Mouse (Mus musculus): ENCODE data around the gene Srgap3.

The Srgap3 gene

GRCm38 (mm10) chr6:112949220-112949619 is 2.2 kb upstream of the Srgap3 start:
- DNase-seq, result peak; percentile 16

- DNase-seq, result peak; percentile 34
Observed at GRCm38 (mm10) chr6:112948416-112948815, 1.4 kb upstream of the Srgap3 start.

GRCm38 (mm10) chr6:112946021-112946811 is 850 bp downstream of the Srgap3 start:
- peak; percentile 70 for DNase-seq

GRCm38 (mm10) chr6:112945181-112945751 is 1.8 kb downstream of the Srgap3 start:
- DNase-seq, result peak; percentile 77

DNA sequence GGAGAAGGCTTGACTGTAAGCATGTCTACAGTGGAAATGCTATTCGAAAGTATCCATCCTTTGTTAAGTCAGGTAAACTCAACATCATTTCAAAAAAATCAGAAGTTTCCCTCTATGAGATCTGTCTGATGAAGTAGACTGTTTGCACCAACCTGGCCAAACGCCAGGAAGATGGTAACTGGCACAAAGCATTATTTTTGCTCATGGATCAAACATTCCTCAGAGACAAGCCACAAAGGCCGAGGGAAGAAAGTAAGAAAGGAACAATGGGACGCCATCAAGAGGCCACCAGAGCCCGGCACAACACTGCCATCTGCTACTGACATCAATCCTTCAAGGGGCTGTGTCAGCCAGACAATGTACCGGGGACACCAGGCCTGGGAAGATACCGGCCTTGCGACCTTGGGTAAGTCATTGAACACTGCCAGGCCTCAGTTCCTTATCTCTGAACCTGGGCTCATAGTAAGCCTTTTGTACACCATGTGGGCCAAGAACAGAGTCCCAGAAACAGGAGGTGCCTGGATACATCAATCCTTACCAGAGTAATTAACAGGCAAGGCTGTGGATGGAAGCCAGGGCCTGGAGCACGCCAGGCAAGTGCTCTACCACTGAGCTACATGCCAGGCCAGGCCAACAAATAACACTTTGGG is 3.3 kb downstream of the Srgap3 start:
- DNase-seq, result peak; percentile 84

DNA sequence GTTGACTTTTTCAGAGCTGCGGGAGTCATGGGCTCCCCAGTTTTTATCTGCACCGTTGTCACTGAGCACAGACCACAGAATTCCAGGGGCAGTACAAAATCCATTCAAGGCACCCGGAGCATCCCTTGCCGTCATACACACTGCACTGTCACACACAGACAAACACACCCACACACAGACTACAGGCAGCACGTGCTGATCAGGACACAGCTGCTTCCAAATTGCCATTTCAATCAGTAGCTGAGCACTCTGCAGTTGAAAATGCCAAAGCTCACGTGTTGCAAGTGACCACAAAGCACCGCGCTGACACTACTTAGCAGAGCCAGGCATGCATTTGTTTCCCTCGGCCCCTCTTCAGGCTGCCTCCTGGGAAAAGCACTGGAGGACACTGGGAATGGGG is 7.8 kb downstream of the Srgap3 start:
- DNase-seq, result peak; percentile 18

- no peak for DNase-seq
Observed at GRCm38 (mm10) chr6:112937791-112938190, 9.3 kb downstream of the Srgap3 start.

DNA sequence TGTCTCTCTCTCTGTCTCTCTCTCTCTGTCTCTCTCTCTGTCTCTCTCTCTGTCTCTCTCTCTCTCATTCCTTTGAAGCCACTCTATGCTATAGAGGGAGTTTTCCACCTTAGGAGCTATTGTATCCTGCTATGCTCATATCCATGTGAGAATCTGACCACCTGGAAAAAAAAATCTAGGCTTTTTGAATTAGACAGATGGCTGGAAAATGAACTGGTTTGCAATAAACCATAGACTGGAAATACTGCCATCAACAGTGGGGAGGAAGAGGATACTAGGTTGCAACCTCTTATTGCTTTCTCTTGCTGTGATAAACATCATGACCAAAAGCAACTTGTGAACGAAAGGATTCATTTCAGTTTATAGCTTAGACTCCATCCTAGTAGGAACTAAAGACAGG is 12.6 kb downstream of the Srgap3 start:
- peak; percentile 76 for DNase-seq

- no peak for DNase-seq
Observed at GRCm38 (mm10) chr6:112932611-112933010, 14.5 kb downstream of the Srgap3 start.

DNA sequence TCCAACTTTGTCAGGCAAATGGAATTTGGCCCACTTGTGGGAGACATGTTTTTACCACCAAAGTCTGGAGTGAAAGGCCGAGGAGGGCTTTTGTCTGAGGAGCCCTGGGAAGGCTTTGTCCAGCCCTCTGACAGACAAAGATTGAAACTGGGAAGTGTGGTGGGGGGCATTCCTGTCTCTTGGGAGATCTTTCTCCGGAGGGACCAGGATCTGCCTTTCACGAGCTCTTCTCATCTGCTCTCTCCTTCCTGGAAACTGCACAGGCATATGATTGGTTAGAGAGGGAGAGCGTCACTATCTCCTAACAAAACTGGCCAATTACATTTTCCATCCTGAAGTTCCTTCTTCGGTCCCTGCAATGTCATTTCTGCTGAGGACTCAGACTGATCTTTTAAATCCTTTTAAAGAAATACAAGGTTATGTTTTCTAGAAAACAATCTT is 17.0 kb downstream of the Srgap3 start:
- DNase-seq, result no peak

GRCm38 (mm10) chr6:112929291-112929984 is 17.6 kb downstream of the Srgap3 start:
- DNase-seq, result no peak

- no peak for DNase-seq
Observed at GRCm38 (mm10) chr6:112928841-112929240, 18.2 kb downstream of the Srgap3 start.

- no peak for DNase-seq
Observed at GRCm38 (mm10) chr6:112927341-112927740, 19.7 kb downstream of the Srgap3 start.

GRCm38 (mm10) chr6:112926011-112926410 is 21.1 kb downstream of the Srgap3 start:
- no peak for DNase-seq

DNA sequence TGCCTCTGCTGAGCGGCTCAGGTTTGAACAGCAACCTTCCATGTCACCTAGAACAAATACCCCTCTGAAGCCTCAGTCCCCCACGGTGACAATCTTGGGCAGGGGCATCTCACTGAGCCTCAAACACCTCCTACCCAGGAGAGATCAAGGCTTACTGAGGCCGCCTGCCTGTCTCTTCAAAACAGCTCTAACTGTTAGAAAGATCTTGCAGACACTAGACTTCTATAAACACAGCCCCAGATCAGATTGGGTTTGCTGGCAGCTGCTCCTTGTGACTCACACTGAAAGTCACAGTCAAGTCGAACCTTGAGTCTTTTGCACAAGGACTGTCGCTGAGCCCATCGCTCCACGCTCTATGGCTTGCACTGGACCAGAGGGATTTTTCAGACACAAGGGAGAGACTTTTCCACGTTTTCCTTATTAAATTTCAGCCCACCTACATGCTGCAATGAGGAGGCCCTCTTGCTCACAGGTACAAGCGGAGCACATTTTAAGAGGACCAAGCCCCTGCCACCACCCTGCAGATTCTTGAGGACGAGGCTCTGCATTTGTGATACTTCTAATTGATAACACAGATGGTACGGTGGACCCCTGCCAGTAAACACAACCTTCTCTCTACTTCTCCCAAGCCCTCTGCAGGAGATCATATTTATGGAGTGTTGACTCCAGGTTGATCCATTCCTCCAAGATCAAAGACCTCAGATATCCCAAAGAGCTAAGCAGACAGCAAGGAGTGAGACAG is 21.7 kb downstream of the Srgap3 start:
- DNase-seq, result peak; percentile 77

- DNase-seq, result no peak
Observed at GRCm38 (mm10) chr6:112924606-112925141, 22.4 kb downstream of the Srgap3 start.

DNA sequence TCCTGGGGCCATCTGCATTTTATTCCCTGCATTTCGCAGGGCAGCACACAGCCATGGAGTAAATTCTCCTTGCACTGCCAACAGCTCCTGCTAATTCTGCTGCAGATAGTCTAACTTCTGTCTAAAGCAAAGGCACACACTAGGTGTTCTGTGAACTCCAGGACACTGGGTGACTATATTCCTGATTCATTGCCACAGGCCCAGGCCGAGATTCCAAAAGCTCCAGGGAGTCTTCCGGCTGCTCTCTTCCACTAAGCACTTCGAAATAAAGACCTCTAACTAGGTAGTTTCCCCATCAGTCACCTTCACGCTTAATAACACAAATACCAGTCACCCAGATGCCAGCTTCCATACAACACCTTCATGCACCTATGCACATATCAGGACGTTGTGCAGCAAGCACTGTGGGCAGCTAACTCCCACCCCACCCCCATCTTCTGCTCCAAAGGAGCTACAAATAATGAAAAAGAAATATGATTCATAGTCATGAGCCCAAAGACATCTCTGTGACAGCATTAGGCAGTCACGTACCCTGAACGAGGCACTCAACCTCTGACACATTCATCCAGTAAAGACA is 26.4 kb downstream of the Srgap3 start:
- no peak for DNase-seq

DNA sequence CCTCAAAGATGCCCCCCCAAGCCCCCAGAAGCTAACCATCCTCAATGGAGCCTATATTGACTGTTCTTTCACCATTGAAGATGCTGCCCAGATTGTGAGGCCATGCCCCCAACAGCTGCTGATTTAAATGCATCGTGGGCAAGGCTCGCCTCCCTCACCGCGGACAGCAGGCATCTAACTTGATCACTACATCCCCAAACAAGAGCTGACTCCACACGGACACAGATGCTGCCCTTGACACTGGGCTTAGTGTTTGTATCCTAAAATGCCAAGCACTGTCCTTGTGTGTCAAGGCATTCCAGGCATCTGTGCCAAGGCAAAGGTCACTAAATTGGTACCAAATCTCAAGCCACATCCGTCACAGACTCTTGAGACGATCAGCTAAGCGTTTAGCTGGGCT is 29.3 kb downstream of the Srgap3 start:
- no peak for DNase-seq

GRCm38 (mm10) chr6:112916243-112916642 is 30.8 kb downstream of the Srgap3 start:
- no peak for DNase-seq

DNA sequence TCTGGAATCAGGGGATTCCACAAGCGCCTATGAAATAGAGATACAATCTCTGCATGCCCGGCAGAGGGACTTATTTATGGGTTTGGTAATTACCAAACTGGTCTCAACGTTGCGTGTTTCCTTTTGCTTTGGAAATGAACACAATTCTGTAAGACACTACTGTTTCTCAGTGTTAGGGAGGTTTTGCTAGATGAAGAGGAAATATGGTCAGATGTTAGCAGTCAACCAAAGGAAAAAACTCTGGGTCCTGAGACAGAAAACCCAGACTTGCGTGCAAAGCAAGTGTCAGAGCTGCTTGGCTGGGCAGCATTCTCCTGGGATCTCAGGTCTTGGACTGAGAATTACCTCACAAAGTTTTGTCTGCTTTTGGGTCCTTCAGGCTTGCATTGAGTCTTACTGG is 34.5 kb downstream of the Srgap3 start:
- no peak for DNase-seq

GRCm38 (mm10) chr6:112909711-112910110 is 37.4 kb downstream of the Srgap3 start:
- no peak for DNase-seq

All from cerebellum, adult 9-10 months (tissue).